Mouse (Mus musculus) megakaryocyte-erythroid progenitor cell, adult 5-6 weeks (primary cell): Measurements from ENCODE around the gene Gm8257. TPM values are rescaled to one million over a fixed set of nuclear protein-coding genes. Genes with fewer than 3 reads are reported as not detected.
"Not testable (repeated sequence)": the region's sequence is repeated elsewhere in the genome, so short reads cannot be mapped to it uniquely, and the experiment has no call there.

Experiments used
- ATAC-seq: replicated peaks from 2 replicates; pipeline ENCODE4 v1.8.0; 2016; ENCODE audit warnings: mild to moderate bottlenecking, inconsistent platforms; ENCODE audit not compliant: severe bottlenecking, poor library complexity, low FRiP score, low TSS enrichment
- total RNA-seq, 2 experiments: library from RNA; stranded (forward) in 1 of 2; stranded (reverse) in 1 of 2; fragments of 200-1000, 215-1000 nt in 1 of 2; fragments of >200 nt in 1 of 2; fragmentation: Nextera tagmentation in 1 of 2; gene quantifications; 2 replicates each; pipeline ENCODE4 v1.2.3; 2014 to 2017

Gene Gm8257
- total RNA-seq (2014; fragmentation: Nextera tagmentation), result not detected in 2 replicates
- total RNA-seq (2017), result not detected in 2 replicates

DNA sequence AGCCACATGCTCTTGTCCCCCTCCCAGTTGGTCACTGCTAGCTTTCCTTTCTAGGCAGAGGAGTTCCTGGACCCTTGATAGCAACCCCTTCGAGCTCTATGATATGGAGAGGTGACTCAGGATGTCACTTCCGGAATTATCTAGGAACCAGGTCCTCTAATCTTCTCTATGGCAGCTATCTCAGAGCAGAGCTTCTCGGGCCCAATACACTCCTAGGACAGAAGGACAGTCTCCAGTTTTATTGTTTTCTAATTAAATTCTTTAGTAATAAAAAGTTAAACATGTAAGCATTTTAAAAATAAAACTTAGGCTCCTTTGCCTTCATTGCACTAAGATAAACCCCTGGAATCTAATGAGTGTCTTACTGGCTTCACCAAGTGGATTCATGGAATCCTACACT is at the start of gene Gm8257:
Gene Gm8257 (minus strand): TSS at position 101 of the 400 bp plus-strand sequence.
- ATAC-seq, result not testable (repeated sequence)

DNA sequence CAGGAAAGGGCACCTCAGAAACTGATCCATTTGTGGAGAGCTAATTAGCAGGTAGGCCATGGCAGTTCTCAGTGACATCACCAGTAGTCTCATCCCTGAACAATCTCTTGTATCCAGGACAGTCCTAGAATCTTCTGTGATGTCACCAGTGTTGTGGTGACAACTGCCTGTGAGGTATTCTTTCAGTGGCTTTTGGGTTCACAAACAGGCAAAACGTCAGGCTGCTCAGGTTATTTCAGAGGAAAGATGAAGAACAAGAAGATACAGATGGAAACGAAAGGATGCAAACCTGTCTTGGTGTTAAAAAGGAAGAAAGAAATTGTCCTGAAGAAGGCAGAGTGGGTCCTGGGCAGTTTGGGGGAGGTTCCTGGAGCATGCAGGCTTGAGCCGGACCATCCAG is 44.0 kb upstream of the Gm8257 start, which contains the start of gene Gm8267:
Gene Gm8267 (minus strand): TSS at position 101 of the 400 bp plus-strand sequence.
- no peak for ATAC-seq

DNA sequence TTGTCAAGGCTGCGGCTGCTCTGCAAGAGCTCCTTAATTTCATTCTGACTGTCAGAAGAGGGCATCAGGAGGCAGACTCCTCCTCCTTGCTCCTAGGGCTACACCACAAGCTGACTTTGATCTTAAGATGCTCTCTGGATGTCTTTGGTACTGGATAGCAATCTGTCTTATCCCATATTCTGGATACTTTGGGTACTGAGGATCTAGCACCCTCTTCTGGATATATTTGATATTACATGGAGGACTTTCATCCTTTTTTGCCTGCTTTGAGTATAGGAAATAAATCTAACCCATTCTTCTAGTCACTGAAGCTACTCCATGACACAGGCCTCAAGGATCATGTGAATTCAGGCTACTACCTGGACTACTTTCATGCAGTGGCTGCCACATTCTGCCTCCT is 36.5 kb upstream of the Gm8257 start:
- not testable (repeated sequence) for ATAC-seq

DNA sequence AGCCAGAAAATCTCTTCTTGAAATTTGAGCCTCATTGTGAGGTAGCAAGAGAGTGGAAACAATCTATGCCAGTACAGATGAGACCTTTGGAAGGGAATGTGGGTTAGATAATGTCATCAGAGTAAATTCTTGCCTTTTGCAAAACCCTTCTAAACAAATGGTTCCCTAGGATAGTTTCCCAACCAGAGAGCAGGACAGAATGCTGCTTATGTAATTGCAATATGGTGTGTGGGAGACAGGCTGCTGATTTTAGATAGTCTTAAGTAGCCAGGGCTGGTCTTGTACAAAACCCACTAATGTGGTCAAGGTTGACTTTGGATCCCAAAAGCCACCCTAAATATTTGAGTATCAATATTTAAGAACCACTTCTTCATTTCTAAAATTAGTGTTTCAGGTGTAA is 24.5 kb upstream of the Gm8257 start:
- ATAC-seq, result not testable (repeated sequence)

DNA sequence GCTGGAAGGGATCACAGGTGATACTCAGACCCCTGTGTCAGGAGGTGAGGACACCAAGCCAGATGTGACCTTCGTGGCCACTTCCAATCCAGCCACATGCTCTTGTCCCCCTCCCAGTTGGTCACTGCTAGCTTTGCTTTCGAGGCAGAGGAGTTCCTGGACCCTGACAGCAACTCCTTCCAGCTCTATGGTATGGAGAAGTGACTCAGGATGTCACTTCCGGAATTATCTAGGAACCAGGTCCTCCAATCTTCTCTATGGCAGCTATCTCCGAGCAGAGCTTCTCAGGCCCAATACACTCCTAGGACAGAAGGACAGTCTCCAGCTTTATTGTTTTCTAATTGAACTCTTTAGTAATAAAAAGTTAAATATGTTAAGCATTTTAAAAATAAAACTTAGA is 78.5 kb downstream of the Gm8257 start, which contains the start of gene Gm5624:
Gene Gm5624 (minus strand): TSS at position 202 of the 400 bp plus-strand sequence.
- ATAC-seq, result not testable (repeated sequence)

Other genes with a start within 250 kb of the Gm8257 start
- not detected in 2 replicates for gene BC061237, start 214.0 kb downstream of the Gm8257 start, total RNA-seq (2014; fragmentation: Nextera tagmentation)
- gene BC061237, start 214.0 kb downstream of the Gm8257 start, total RNA-seq (2017), result not detected in 2 replicates
- gene Gm17093, start 188.2 kb downstream of the Gm8257 start, total RNA-seq (2014; fragmentation: Nextera tagmentation), result not detected in 2 replicates
- not detected in 2 replicates for gene Gm17093, start 188.2 kb downstream of the Gm8257 start, total RNA-seq (2017)
- not detected in 2 replicates for gene Gm8247, start 123.3 kb downstream of the Gm8257 start, total RNA-seq (2014; fragmentation: Nextera tagmentation)
- not detected in 2 replicates for gene Gm8247, start 123.3 kb downstream of the Gm8257 start, total RNA-seq (2017)
- gene Gm5624, start 78.5 kb downstream of the Gm8257 start, total RNA-seq (2014; fragmentation: Nextera tagmentation), result not detected in 2 replicates
- not detected in 2 replicates for gene Gm5624, start 78.5 kb downstream of the Gm8257 start, total RNA-seq (2017)
- gene Gm8267, start 43.9 kb upstream of the Gm8257 start, total RNA-seq (2014; fragmentation: Nextera tagmentation), result not detected in 2 replicates
- gene Gm8267, start 43.9 kb upstream of the Gm8257 start, total RNA-seq (2017), result not detected in 2 replicates
- gene Ptgdr, start 152.9 kb upstream of the Gm8257 start, total RNA-seq (2014; fragmentation: Nextera tagmentation), result not detected in 2 replicates
- gene Ptgdr, start 152.9 kb upstream of the Gm8257 start, total RNA-seq (2017), result not detected in 2 replicates